Mouse (Mus musculus): ENCODE data around the gene Gm9936.
A peak's percentile ranks its signal among the peaks of the same experiment; 100 is the strongest.
"Not testable (repeated sequence)": the region's sequence is repeated elsewhere in the genome, so short reads cannot be mapped to it uniquely, and the experiment has no call there.

Gm9936 gene

GRCm38 (mm10) chr5:114859253-114859652 is 771 bp upstream of the Gm9936 start:
- no peak; the same call in 1 of the 2 replicates for TF ChIP-seq NANOG (IDR thresholded peaks at IDR 0.05; ENCODE audit: borderline replicate concordance, low read length)
- TF ChIP-seq CTCF (conservative IDR thresholded peaks at IDR 0.05; ENCODE audit: low read length): peak; percentile 81
- H3K9me3 ChIP-seq (ENCODE audit: low read length): no peaks in the 10 kb centered on the region
- H3K36me3 ChIP-seq (ENCODE audit: insufficient read depth, low read length): no peaks in the 10 kb centered on the region
- H3K4me3 ChIP-seq (replicated peaks; ENCODE audit: low read length): peak overlapping the region; percentile 41; the same call in 1 of the 2 replicates
- H3K27me3 ChIP-seq (ENCODE audit: insufficient read depth, low read length): peaks cover 46% of the 10 kb centered on the region
- peaks cover 17% of the 10 kb centered on the region for H3K4me1 ChIP-seq (replicated peaks; ENCODE audit: low read depth, low read length)

- Histone ChIP-seq H3K27me3 (ENCODE audit: insufficient read depth, low read length) (peaks cover 37% of the 10 kb centered on the region), H3K4me1 (replicated peaks; ENCODE audit: low read depth, low read length) (peaks cover 21% of the 10 kb centered on the region)
- H3K36me3 ChIP-seq (ENCODE audit: insufficient read depth, low read length); H3K4me3 ChIP-seq (replicated peaks; ENCODE audit: low read length); H3K9me3 ChIP-seq (ENCODE audit: low read length): not testable (repeated sequence)
These were observed 5.1 kb downstream of the Gm9936 start, which contains the start of gene 4930519G04Rik for GRCm38 (mm10) chr5:114853364-114853763. Gene 4930519G04Rik (plus strand): TSS chr5:114853664.

- Histone ChIP-seq H3K36me3 (ENCODE audit: insufficient read depth, low read length) (no peaks in the 10 kb centered on the region), H3K9me3 (ENCODE audit: low read length) (no peaks in the 10 kb centered on the region), H3K27me3 (ENCODE audit: insufficient read depth, low read length) (peaks cover 21% of the 10 kb centered on the region), H3K4me1 (replicated peaks; ENCODE audit: low read depth, low read length) (peaks cover 34% of the 10 kb centered on the region), H3K4me3 (replicated peaks; ENCODE audit: low read length) (no peak overlapping the region)
- no peak for TF ChIP-seq POU5F1 (IDR thresholded peaks at IDR 0.05; ENCODE audit: borderline replicate concordance, low read length)
- no peak for TF ChIP-seq NANOG (IDR thresholded peaks at IDR 0.05; ENCODE audit: borderline replicate concordance, low read length)
These were observed 6.8 kb downstream of the Gm9936 start for GRCm38 (mm10) chr5:114851565-114852236.

- peaks cover 55% of the 10 kb centered on the region for H3K4me1 ChIP-seq (replicated peaks; ENCODE audit: low read depth, low read length)
- not testable (repeated sequence) for H3K4me3 ChIP-seq (replicated peaks; ENCODE audit: low read length); H3K36me3 ChIP-seq (ENCODE audit: insufficient read depth, low read length); H3K9me3 ChIP-seq (ENCODE audit: low read length); H3K27me3 ChIP-seq (ENCODE audit: insufficient read depth, low read length)
These were observed 14.1 kb downstream of the Gm9936 start for GRCm38 (mm10) chr5:114844371-114844770.

GRCm38 (mm10) chr5:114842674-114843073 is 15.8 kb downstream of the Gm9936 start:
- no peak overlapping the region for H3K4me3 ChIP-seq (replicated peaks; ENCODE audit: low read length)

GRCm38 (mm10) chr5:114842155-114842554 is 16.3 kb downstream of the Gm9936 start:
- not testable (repeated sequence) for H3K9me3 ChIP-seq (ENCODE audit: low read length); H3K27me3 ChIP-seq (ENCODE audit: insufficient read depth, low read length); H3K4me3 ChIP-seq (replicated peaks; ENCODE audit: low read length); H3K36me3 ChIP-seq (ENCODE audit: insufficient read depth, low read length)
- H3K4me1 ChIP-seq (replicated peaks; ENCODE audit: low read depth, low read length): peaks cover 48% of the 10 kb centered on the region

More at GRCm38 (mm10) chr5:114842674-114843073, 15.8 kb downstream of the Gm9936 start:
- Histone ChIP-seq H3K36me3 (ENCODE audit: insufficient read depth, low read length) (no peaks in the 10 kb centered on the region), H3K9me3 (ENCODE audit: low read length) (no peaks in the 10 kb centered on the region), H3K27me3 (ENCODE audit: insufficient read depth, low read length) (peaks cover 6% of the 10 kb centered on the region; the same call in 1 of the 2 replicates), H3K4me1 (replicated peaks; ENCODE audit: low read depth, low read length) (peaks cover 48% of the 10 kb centered on the region)
- no peak for TF ChIP-seq CTCF (conservative IDR thresholded peaks at IDR 0.05; ENCODE audit: low read length)
- TF ChIP-seq NANOG (IDR thresholded peaks at IDR 0.05; ENCODE audit: borderline replicate concordance, low read length): no peak
- no peak for TF ChIP-seq POU5F1 (IDR thresholded peaks at IDR 0.05; ENCODE audit: borderline replicate concordance, low read length)

- H3K27me3 ChIP-seq (ENCODE audit: insufficient read depth, low read length); H3K4me3 ChIP-seq (replicated peaks; ENCODE audit: low read length); H3K36me3 ChIP-seq (ENCODE audit: insufficient read depth, low read length); H3K9me3 ChIP-seq (ENCODE audit: low read length): not testable (repeated sequence)
- H3K4me1 ChIP-seq (replicated peaks; ENCODE audit: low read depth, low read length): peaks cover 39% of the 10 kb centered on the region
These were observed 18.0 kb downstream of the Gm9936 start for GRCm38 (mm10) chr5:114840481-114840880.

- Histone ChIP-seq H3K4me3 (replicated peaks; ENCODE audit: low read length) (peak overlapping the region; percentile 32; the same call in 1 of the 2 replicates), H3K36me3 (ENCODE audit: insufficient read depth, low read length) (no peaks in the 10 kb centered on the region), H3K4me1 (replicated peaks; ENCODE audit: low read depth, low read length) (peaks cover 18% of the 10 kb centered on the region)
These were observed 21.6 kb downstream of the Gm9936 start for GRCm38 (mm10) chr5:114836886-114837285.

GRCm38 (mm10) chr5:114829740-114830139 is 28.7 kb downstream of the Gm9936 start:
- H3K9me3 ChIP-seq (ENCODE audit: low read length): no peaks in the 10 kb centered on the region
- no peaks in the 10 kb centered on the region for H3K36me3 ChIP-seq (ENCODE audit: insufficient read depth, low read length)
- H3K4me1 ChIP-seq (replicated peaks; ENCODE audit: low read depth, low read length): peaks cover 20% of the 10 kb centered on the region
- TF ChIP-seq POU5F1 (IDR thresholded peaks at IDR 0.05; ENCODE audit: borderline replicate concordance, low read length) (no peak), NANOG (IDR thresholded peaks at IDR 0.05; ENCODE audit: borderline replicate concordance, low read length) (no peak)
- H3K27me3 ChIP-seq (ENCODE audit: insufficient read depth, low read length): no peaks in the 10 kb centered on the region
- H3K4me3 ChIP-seq (replicated peaks; ENCODE audit: low read length): no peak overlapping the region

More at GRCm38 (mm10) chr5:114836886-114837285, 21.6 kb downstream of the Gm9936 start:
- H3K9me3 ChIP-seq (ENCODE audit: low read length): no peaks in the 10 kb centered on the region
- TF ChIP-seq CTCF (conservative IDR thresholded peaks at IDR 0.05; ENCODE audit: low read length) (no peak), POU5F1 (IDR thresholded peaks at IDR 0.05; ENCODE audit: borderline replicate concordance, low read length) (no peak), NANOG (IDR thresholded peaks at IDR 0.05; ENCODE audit: borderline replicate concordance, low read length) (no peak)
- H3K27me3 ChIP-seq (ENCODE audit: insufficient read depth, low read length): 0 out of 2 replicates have a peak, but pooled peaks cover 3% of the 10 kb centered on the region
